Comparison of ENCODE assay signal across 8 mouse cellular contexts in the genomic region with DNA sequence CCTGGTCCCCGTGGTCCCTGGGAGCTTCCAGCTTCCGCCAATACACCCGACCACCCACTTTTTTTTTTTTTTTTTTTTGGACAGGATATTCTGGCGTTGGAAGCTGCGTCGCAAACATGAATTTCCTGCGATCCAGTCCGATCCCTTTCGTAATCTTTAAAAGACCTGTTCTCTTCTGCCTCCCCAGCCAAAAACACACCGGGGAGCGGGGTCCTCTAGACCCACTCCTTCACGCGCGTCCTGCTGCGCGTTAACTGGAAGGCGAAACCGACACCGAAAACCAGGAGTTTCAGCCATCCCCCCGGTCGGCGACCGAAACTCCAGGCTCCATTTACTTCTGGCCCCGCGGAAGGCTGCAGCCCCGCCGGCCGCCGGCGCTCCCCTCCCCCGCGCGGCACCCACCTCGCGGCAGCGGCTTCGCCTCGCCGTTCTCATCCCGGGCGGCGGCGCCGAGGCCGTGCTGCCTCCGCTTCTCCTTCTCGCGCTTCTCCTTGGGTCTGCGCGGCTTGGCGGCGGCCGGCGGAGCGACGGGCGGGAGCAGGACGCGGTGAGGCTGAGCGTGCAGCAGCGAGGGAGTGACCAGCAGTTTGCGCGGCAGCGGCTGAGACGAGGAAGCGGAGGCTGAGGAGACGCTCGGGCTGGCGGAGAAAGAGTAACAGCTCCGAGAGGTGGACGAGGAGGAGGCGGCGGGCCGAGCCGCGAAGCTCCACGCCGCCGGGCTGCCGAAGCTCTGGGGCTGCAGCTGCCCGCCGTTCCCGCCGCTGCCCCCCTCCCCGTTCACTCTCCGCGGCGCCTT. TPM values are rescaled to one million over a fixed set of nuclear protein-coding genes. Genes with fewer than 3 reads are reported as not detected.
DNase-seq lines count a peak whose midpoint lies in the region; ATAC-seq and TF ChIP-seq lines count a peak whose summit lies in the region.

No protein-coding gene starts in this region.

- TF ChIP-seq CTCF in bone marrow macrophage, adult 2 months (IDR thresholded peaks at IDR 0.05; ENCODE audit: low read depth, low read length) = no peak

- peak; percentile 77 for DNase-seq in adrenal gland, adult 2 months
- DNase-seq in adrenal gland, adult 8-10 months = no peak
- peak; percentile 75 for DNase-seq in limb, embryonic 10.5 days (ENCODE audit: low spot score)
- DNase-seq in mesoderm, embryonic 11.5 days (ENCODE audit: low read depth, low spot score) = peak; percentile 57
- DNase-seq in right cerebral cortex, postnatal 36 days (ENCODE audit: low spot score in 2 of 2) = peak; percentile 12 to 27

- H3K9me3 ChIP-seq in hindbrain, embryonic 13.5 days = no peaks in the 10 kb centered on the region
- H3K9me3 ChIP-seq in limb, embryonic 10.5 days (replicated peaks) = no peaks in the 10 kb centered on the region

- peak overlapping the region; percentile 99 for H3K4me3 ChIP-seq in bone marrow macrophage, adult 2 months (ENCODE audit: insufficient read depth, low read length)
- peak overlapping the region; percentile 89 for H3K4me3 ChIP-seq in hindbrain, embryonic 13.5 days
- peak overlapping the region; percentile 96 for H3K4me3 ChIP-seq in limb, embryonic 10.5 days

- peak overlapping the region; percentile 72 for H3K4me2 ChIP-seq in hindbrain, embryonic 13.5 days

- H3K9ac ChIP-seq in hindbrain, embryonic 13.5 days = peak overlapping the region; percentile 96

- ATAC-seq in frontal cortex, adult (ENCODE audit: low TSS enrichment) = peak; percentile 76
- peak; percentile 89 for ATAC-seq in hindbrain, embryonic 13.5 days (ENCODE audit: low FRiP score)

- no peaks in the 10 kb centered on the region for H3K27me3 ChIP-seq in hindbrain, embryonic 13.5 days
- H3K27me3 ChIP-seq in limb, embryonic 10.5 days (ENCODE audit: low read depth, poor library complexity, severe bottlenecking) = no peaks in the 10 kb centered on the region

- peaks cover 34% of the 10 kb centered on the region for H3K4me1 ChIP-seq in bone marrow macrophage, adult 2 months (ENCODE audit: control insufficient read depth, insufficient read depth, low read length)
- peaks cover 18% of the 10 kb centered on the region for H3K4me1 ChIP-seq in hindbrain, embryonic 13.5 days (replicated peaks)
- peaks cover 16% of the 10 kb centered on the region for H3K4me1 ChIP-seq in limb, embryonic 10.5 days

- H3K27ac ChIP-seq in bone marrow macrophage, adult 2 months (ENCODE audit: insufficient read depth, low read depth, low read length) = peak overlapping the region; percentile 91
- peak overlapping the region; percentile 99 for H3K27ac ChIP-seq in hindbrain, embryonic 13.5 days
- H3K27ac ChIP-seq in limb, embryonic 10.5 days = peak overlapping the region; percentile 98

- TF ChIP-seq POLR2A in bone marrow macrophage, adult 2 months (IDR thresholded peaks at IDR 0.05; ENCODE audit: borderline replicate concordance, low read depth, low read length) = no peak

- under 1% methylated on average over 79 of the region's 88 CpGs for WGBS in hindbrain, embryonic 13.5 days
- WGBS in limb, embryonic 10.5 days = under 1% methylated on average over 88 of the region's 88 CpGs

- H3K36me3 ChIP-seq in hindbrain, embryonic 13.5 days = no peaks in the 10 kb centered on the region
- H3K36me3 ChIP-seq in limb, embryonic 10.5 days = no peaks in the 10 kb centered on the region

RNA-seq across cellular contexts. Expression of gene Rsbn1l, which starts 5.1 kb away (rescaled TPM):
- total RNA-seq in adrenal gland, adult 2 months (2021) = 10 to 100 TPM; 11.7 to 14.6 TPM
- 4.5 and 4.9 TPM in 2 replicates for polyA plus RNA-seq in adrenal gland, adult 2 months (2012; rRNA removed)
- total RNA-seq in adrenal gland, adult 8-10 months (2022) = 10 to 100 TPM; 14.6 to 21.7 (median 16.6) TPM
- 34.7 and 35.8 TPM in 2 replicates for polyA plus RNA-seq in bone marrow macrophage, adult 2 months (2012; ENCODE audit: insufficient read depth, insufficient read length, missing spikeins)
- polyA plus RNA-seq in hindbrain, embryonic 13.5 days (2015; fragmentation: Nextera tagmentation; extraction: Ambion mirVana) = 4.8 and 5.3 TPM in 2 replicates
- 4.5 and 4.9 TPM in 2 replicates for polyA plus RNA-seq in limb, embryonic 10.5 days (2016; fragmentation: Nextera tagmentation; extraction: Ambion mirVana)
